Comparison of ENCODE assay signal across 20 mouse cellular contexts in genomic region chr11:67948229-67948628, GRCm38 (mm10). TPM values are rescaled to one million over a fixed set of nuclear protein-coding genes. Genes with fewer than 3 reads are reported as not detected.
DNase-seq lines count a peak whose midpoint lies in the region; ATAC-seq and TF ChIP-seq lines count a peak whose summit lies in the region.
"Had no signal": no experiment of that assay in that cellular context is flagged by ENCODE, and none has a peak within 500 bp of the region (broad histone marks: within the 10 kb centered on the region; RNA-seq: fewer than 3 reads in every experiment).

No protein-coding gene starts in this region.

- H3K4me2 ChIP-seq in lung, embryonic 14.5 days, result no peak overlapping the region
- H3K4me2 ChIP-seq in kidney, embryonic 16.5 days (replicated peaks; ENCODE audit: low read depth, low read length), result no peak overlapping the region
- no peak overlapping the region for H3K4me2 ChIP-seq in midbrain, embryonic 13.5 days (replicated peaks)
- H3K4me2 ChIP-seq: embryonic facial prominence, embryonic 12.5 days; midbrain, embryonic 15.5 days had no signal

- 34% methylated on average over 3 of the region's 3 CpGs for WGBS in lung, embryonic 14.5 days
- 33% methylated on average over 3 of the region's 3 CpGs for WGBS in kidney, embryonic 16.5 days
- 77% methylated on average over 3 of the region's 3 CpGs for WGBS in midbrain, embryonic 13.5 days

- peak overlapping the region; percentile 1; the same call in 1 of the 2 replicates for H3K27ac ChIP-seq in lung, embryonic 14.5 days (ENCODE audit: low read depth)
- peak overlapping the region; percentile 13; the same call in 1 of the 2 replicates for H3K27ac ChIP-seq in kidney, embryonic 16.5 days (ENCODE audit: low read length)
- H3K27ac ChIP-seq in midbrain, embryonic 13.5 days, result no peak overlapping the region
- H3K27ac ChIP-seq: embryonic facial prominence, embryonic 12.5 days; midbrain, embryonic 15.5 days had no signal

- no peak overlapping the region for H3K9ac ChIP-seq in lung, embryonic 14.5 days
- H3K9ac ChIP-seq in kidney, embryonic 16.5 days (replicated peaks; ENCODE audit: low read length), result no peak overlapping the region
- no peak overlapping the region for H3K9ac ChIP-seq in midbrain, embryonic 13.5 days (replicated peaks)
- H3K9ac ChIP-seq: embryonic facial prominence, embryonic 12.5 days; midbrain, embryonic 15.5 days had no signal

- no peaks in the 10 kb centered on the region for H3K4me1 ChIP-seq in lung, embryonic 14.5 days (ENCODE audit: insufficient read depth)
- H3K4me1 ChIP-seq in kidney, embryonic 16.5 days (ENCODE audit: insufficient read depth, low read length), result 0 out of 2 replicates have a peak, but pooled peaks cover 6% of the 10 kb centered on the region
- H3K4me1 ChIP-seq in midbrain, embryonic 13.5 days (replicated peaks), result no peaks in the 10 kb centered on the region
- H3K4me1 ChIP-seq: midbrain, embryonic 15.5 days had no signal

- no peak for ATAC-seq in lung, embryonic 14.5 days (ENCODE audit: insufficient read depth)
- 0 out of 2 replicates have a peak, but pooled peaks have one; percentile 59 for ATAC-seq in kidney, embryonic 16.5 days (ENCODE audit: low FRiP score, low TSS enrichment)
- no peak for ATAC-seq in megakaryocyte progenitor cell, adult 5-6 weeks (replicated peaks; ENCODE audit: poor library complexity)
- no peak for ATAC-seq in cerebellum, adult (ENCODE audit: insufficient number of reproducible peaks, low FRiP score, low TSS enrichment)
- no peak for ATAC-seq in midbrain, embryonic 13.5 days
- ATAC-seq: inflammation-experienced regulatory T-cells, adult 6 months; midbrain, embryonic 15.5 days had no signal

- H3K4me3 ChIP-seq in lung, embryonic 14.5 days (ENCODE audit: low read depth, low read length), result no peak overlapping the region
- no peak overlapping the region for H3K4me3 ChIP-seq in kidney, embryonic 16.5 days (ENCODE audit: low read length)
- H3K4me3 ChIP-seq in midbrain, embryonic 13.5 days (replicated peaks), result no peak overlapping the region
- H3K4me3 ChIP-seq: embryonic facial prominence, embryonic 12.5 days; midbrain, embryonic 15.5 days had no signal

- no peaks in the 10 kb centered on the region for H3K36me3 ChIP-seq in lung, embryonic 14.5 days (ENCODE audit: insufficient read depth)
- H3K36me3 ChIP-seq in kidney, embryonic 16.5 days (ENCODE audit: insufficient read depth, low read length), result no peaks in the 10 kb centered on the region
- H3K36me3 ChIP-seq in midbrain, embryonic 13.5 days, result no peaks in the 10 kb centered on the region
- H3K36me3 ChIP-seq: embryonic facial prominence, embryonic 12.5 days; midbrain, embryonic 15.5 days had no signal

- H3K27me3 ChIP-seq in lung, embryonic 14.5 days (ENCODE audit: insufficient read depth, low read length), result no peaks in the 10 kb centered on the region
- H3K27me3 ChIP-seq in kidney, embryonic 16.5 days (ENCODE audit: insufficient read depth, low read length), result no peaks in the 10 kb centered on the region
- H3K27me3 ChIP-seq in midbrain, embryonic 13.5 days, result no peaks in the 10 kb centered on the region
- H3K27me3 ChIP-seq: embryonic facial prominence, embryonic 12.5 days; midbrain, embryonic 15.5 days had no signal

- TF ChIP-seq CTCF in lung, embryonic 14.5 days (IDR thresholded peaks at IDR 0.05; ENCODE audit: low read depth), result no peak

- H3K9me3 ChIP-seq in lung, embryonic 14.5 days (ENCODE audit: low read depth, low read length), result no peaks in the 10 kb centered on the region
- H3K9me3 ChIP-seq in kidney, embryonic 16.5 days (ENCODE audit: low read length), result no peaks in the 10 kb centered on the region
- no peaks in the 10 kb centered on the region for H3K9me3 ChIP-seq in midbrain, embryonic 13.5 days
- H3K9me3 ChIP-seq: embryonic facial prominence, embryonic 12.5 days; midbrain, embryonic 15.5 days had no signal

- no peak for DNase-seq in lung, embryonic 14.5 days
- no peak for DNase-seq in lung, postnatal 4 days
- peak; percentile 26 to 50 for DNase-seq in kidney, adult 8-10 months
- DNase-seq in layer of hippocampus, adult 8-10 months (ENCODE audit: low spot score in 2 of 2), result peak; percentile 19 to 33
- DNase-seq: cerebellum, adult 11 months; gastrocnemius, postnatal 14 days; right cerebral cortex, postnatal 4 days; thymus, postnatal 4 days had no signal

RNA-seq across cellular contexts. Expression of gene Cfap52, which starts 17.2 kb away (rescaled TPM):
- 0.97 and 1.2 TPM in 2 replicates for polyA plus RNA-seq in lung, embryonic 14.5 days (2014; fragmentation: Nextera tagmentation; extraction: Ambion mirVana)
- 1.7 and 2.2 TPM in 2 replicates for polyA plus RNA-seq in kidney, embryonic 16.5 days (2015; fragmentation: Nextera tagmentation; extraction: Ambion mirVana)
- total RNA-seq in layer of hippocampus, adult 8-10 months (2022), result 1 to 10 TPM in 3 of 4 experiments, under 1 TPM in 1; 0.68 to 2.1 (median 1.3) TPM
- not detected in 2 replicates for total RNA-seq in megakaryocyte progenitor cell, adult 5-6 weeks (2015)
- not detected in 2 replicates for total RNA-seq in megakaryocyte progenitor cell, adult 5-6 weeks (2017)
- polyA plus RNA-seq in midbrain, embryonic 13.5 days (2015; fragmentation: Nextera tagmentation; extraction: Ambion mirVana), result 1.4 and 2.2 TPM in 2 replicates
- total RNA-seq: adrenal gland, adult 18-20 months; common myeloid progenitor, adult 5-6 weeks; megakaryocyte, adult 5-6 weeks; neutrophil, adult 5-6 weeks had no signal
- polyA plus RNA-seq: inflammation-experienced regulatory T-cells, adult 6 months; liver, embryonic 16.5 days had no signal

RNA-seq across cellular contexts. Expression of gene Stx8, which starts 17.8 kb away (rescaled TPM):
- 48.6 and 52.0 TPM in 2 replicates for polyA plus RNA-seq in lung, embryonic 14.5 days (2014; fragmentation: Nextera tagmentation; extraction: Ambion mirVana)
- 48.9 and 49.6 TPM in 2 replicates for polyA plus RNA-seq in kidney, embryonic 16.5 days (2015; fragmentation: Nextera tagmentation; extraction: Ambion mirVana)
- 10 to 100 TPM; 30.2 to 39.8 (median 35.9) TPM for total RNA-seq in layer of hippocampus, adult 8-10 months (2022)
- 35.7 and 47.8 TPM in 2 replicates for total RNA-seq in megakaryocyte progenitor cell, adult 5-6 weeks (2015)
- 21.7 and 39.9 TPM in 2 replicates for total RNA-seq in megakaryocyte progenitor cell, adult 5-6 weeks (2017)
- polyA plus RNA-seq in midbrain, embryonic 13.5 days (2015; fragmentation: Nextera tagmentation; extraction: Ambion mirVana), result 67.4 and 69.2 TPM in 2 replicates

RNA-seq across cellular contexts. Expression of gene Usp43, which starts 26.3 kb away (rescaled TPM):
- 3.4 and 4.5 TPM in 2 replicates for polyA plus RNA-seq in lung, embryonic 14.5 days (2014; fragmentation: Nextera tagmentation; extraction: Ambion mirVana)
- polyA plus RNA-seq in kidney, embryonic 16.5 days (2015; fragmentation: Nextera tagmentation; extraction: Ambion mirVana), result 1.9 and 2.6 TPM in 2 replicates
- 1 to 10 TPM in 3 of 4 experiments, under 1 TPM in 1; 0.74 to 1.4 (median 1.0) TPM for total RNA-seq in layer of hippocampus, adult 8-10 months (2022)
- not detected in 2 replicates for total RNA-seq in megakaryocyte progenitor cell, adult 5-6 weeks (2015)
- total RNA-seq in megakaryocyte progenitor cell, adult 5-6 weeks (2017), result not detected in 2 replicates
- polyA plus RNA-seq in midbrain, embryonic 13.5 days (2015; fragmentation: Nextera tagmentation; extraction: Ambion mirVana), result 0.13 and 0.23 TPM in 2 replicates
- total RNA-seq: common myeloid progenitor, adult 5-6 weeks; megakaryocyte, adult 5-6 weeks; neutrophil, adult 5-6 weeks had no signal
- polyA plus RNA-seq: inflammation-experienced regulatory T-cells, adult 6 months had no signal

Comparison
In these comparisons a context has a peak if more than half of its experiments do, and no peak if none do; other contexts are left out.
1. DNase-seq: peak in kidney, adult 8-10 months (2 of 2) and layer of hippocampus, adult 8-10 months (2 of 2); none in lung, embryonic 14.5 days (single experiment) and lung, postnatal 4 days (0 of 2).